Mouse (Mus musculus): Measurements from ENCODE around the gene Alpl. TPM values are rescaled to one million over a fixed set of nuclear protein-coding genes. Genes with fewer than 3 reads are reported as not detected.
A peak's percentile ranks its signal among the peaks of the same experiment; 100 is the strongest.

Gene Alpl
- total and polyA plus RNA-seq, 2 experiments, result 5.1 to 7.3 TPM

GRCm38 (mm10) chr4:137822537-137822936 is 26.4 kb upstream of the Alpl start:
- TF ChIP-seq CTCF (IDR thresholded peaks at IDR 0.05; ENCODE audit: low read depth, low read length), result no peak
- TF ChIP-seq POLR2A (IDR thresholded peaks at IDR 0.05; ENCODE audit: extremely low read depth, insufficient read depth, low read length), result no peak
- no peaks in the 10 kb centered on the region for H3K79me2 ChIP-seq (ENCODE audit: control insufficient read depth, insufficient read depth, low read length)
- H3K27ac ChIP-seq (replicated peaks; ENCODE audit: insufficient read depth, low read depth, low read length), result no peak overlapping the region
- 93% methylated on average over 5 of the region's 5 CpGs for WGBS
- H3K4me1 ChIP-seq (ENCODE audit: control insufficient read depth, insufficient read depth, low read length), result peaks cover 2% of the 10 kb centered on the region; the same call in 1 of the 2 replicates
- no peak overlapping the region for H3K4me3 ChIP-seq (ENCODE audit: insufficient read depth, low read depth, low read length)
- H3K27me3 ChIP-seq (ENCODE audit: control insufficient read depth, insufficient read depth, low read length), result no peaks in the 10 kb centered on the region
- H3K9ac ChIP-seq (ENCODE audit: low read depth, low read length), result no peak overlapping the region
- peak; percentile 41 for DNase-seq (ENCODE audit: extremely low read depth, low read depth, low spot score)
- no peaks in the 10 kb centered on the region for H3K36me3 ChIP-seq (ENCODE audit: control insufficient read depth, insufficient read depth, low read length)

GRCm38 (mm10) chr4:137820721-137821120 is 24.5 kb upstream of the Alpl start:
- no peaks in the 10 kb centered on the region for H3K27me3 ChIP-seq (ENCODE audit: control insufficient read depth, insufficient read depth, low read length)
- WGBS, result 64% methylated on average over 3 of the region's 3 CpGs
- H3K36me3 ChIP-seq (ENCODE audit: control insufficient read depth, insufficient read depth, low read length), result no peaks in the 10 kb centered on the region
- no peak for TF ChIP-seq CTCF (IDR thresholded peaks at IDR 0.05; ENCODE audit: low read depth, low read length)
- no peak for TF ChIP-seq POLR2A (IDR thresholded peaks at IDR 0.05; ENCODE audit: extremely low read depth, insufficient read depth, low read length)
- H3K27ac ChIP-seq (replicated peaks; ENCODE audit: insufficient read depth, low read depth, low read length), result no peak overlapping the region
- no peaks in the 10 kb centered on the region for H3K79me2 ChIP-seq (ENCODE audit: control insufficient read depth, insufficient read depth, low read length)
- no peak overlapping the region for H3K9ac ChIP-seq (ENCODE audit: low read depth, low read length)
- H3K4me3 ChIP-seq (ENCODE audit: insufficient read depth, low read depth, low read length), result no peak overlapping the region
- peak; percentile 31 for DNase-seq (ENCODE audit: extremely low read depth, low read depth, low spot score)
- peaks cover 2% of the 10 kb centered on the region; the same call in 1 of the 2 replicates for H3K4me1 ChIP-seq (ENCODE audit: control insufficient read depth, insufficient read depth, low read length)

GRCm38 (mm10) chr4:137819487-137819886 is 23.3 kb upstream of the Alpl start:
- H3K9ac ChIP-seq (ENCODE audit: low read depth, low read length), result no peak overlapping the region
- no peak overlapping the region for H3K27ac ChIP-seq (replicated peaks; ENCODE audit: insufficient read depth, low read depth, low read length)
- peaks cover under 1% of the 10 kb centered on the region; the same call in 1 of the 2 replicates for H3K4me1 ChIP-seq (ENCODE audit: control insufficient read depth, insufficient read depth, low read length)
- H3K79me2 ChIP-seq (ENCODE audit: control insufficient read depth, insufficient read depth, low read length), result no peaks in the 10 kb centered on the region
- 87% methylated on average over 2 of the region's 2 CpGs for WGBS
- H3K27me3 ChIP-seq (ENCODE audit: control insufficient read depth, insufficient read depth, low read length), result no peaks in the 10 kb centered on the region
- no peak for DNase-seq (ENCODE audit: extremely low read depth, low read depth, low spot score)
- H3K4me3 ChIP-seq (ENCODE audit: insufficient read depth, low read depth, low read length), result no peak overlapping the region
- H3K36me3 ChIP-seq (ENCODE audit: control insufficient read depth, insufficient read depth, low read length), result no peaks in the 10 kb centered on the region
- no peak for TF ChIP-seq POLR2A (IDR thresholded peaks at IDR 0.05; ENCODE audit: extremely low read depth, insufficient read depth, low read length)
- TF ChIP-seq CTCF (IDR thresholded peaks at IDR 0.05; ENCODE audit: low read depth, low read length), result no peak

DNA sequence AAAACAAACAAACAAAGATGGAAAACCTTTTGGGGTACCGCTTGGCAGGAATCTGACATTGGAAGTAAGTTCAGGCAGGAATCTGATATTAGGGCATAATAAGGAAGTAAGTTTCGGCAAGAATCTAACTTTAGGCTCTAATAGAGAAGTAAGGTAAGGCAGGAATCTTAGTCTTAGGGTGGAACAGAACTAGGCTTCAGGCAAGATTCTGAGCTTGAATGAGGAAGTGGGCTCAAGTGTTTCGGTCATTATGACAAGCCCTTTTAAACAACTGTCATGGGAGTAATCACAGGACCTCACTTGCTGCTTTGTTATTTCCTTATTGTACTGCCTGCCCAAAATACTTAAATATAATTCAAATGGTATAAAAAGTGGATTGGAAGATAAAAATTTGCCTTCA is 22.2 kb upstream of the Alpl start:
- TF ChIP-seq CTCF (IDR thresholded peaks at IDR 0.05; ENCODE audit: low read depth, low read length) (no peak), POLR2A (IDR thresholded peaks at IDR 0.05; ENCODE audit: extremely low read depth, insufficient read depth, low read length) (no peak)
- WGBS, result 90% methylated on average over 3 of the region's 3 CpGs

GRCm38 (mm10) chr4:137816216-137816615 is 20.0 kb upstream of the Alpl start:
- TF ChIP-seq POLR2A (IDR thresholded peaks at IDR 0.05; ENCODE audit: extremely low read depth, insufficient read depth, low read length) (no peak), CTCF (IDR thresholded peaks at IDR 0.05; ENCODE audit: low read depth, low read length) (no peak)
- no peak for DNase-seq (ENCODE audit: extremely low read depth, low read depth, low spot score)
- H3K9ac ChIP-seq (ENCODE audit: low read depth, low read length), result no peak overlapping the region
- no peaks in the 10 kb centered on the region for H3K79me2 ChIP-seq (ENCODE audit: control insufficient read depth, insufficient read depth, low read length)
- H3K27ac ChIP-seq (replicated peaks; ENCODE audit: insufficient read depth, low read depth, low read length), result no peak overlapping the region
- no peaks in the 10 kb centered on the region for H3K36me3 ChIP-seq (ENCODE audit: control insufficient read depth, insufficient read depth, low read length)
- H3K27me3 ChIP-seq (ENCODE audit: control insufficient read depth, insufficient read depth, low read length), result no peaks in the 10 kb centered on the region
- H3K4me3 ChIP-seq (ENCODE audit: insufficient read depth, low read depth, low read length), result no peak overlapping the region
- WGBS, result 62% methylated on average over 7 of the region's 7 CpGs
- H3K4me1 ChIP-seq (ENCODE audit: control insufficient read depth, insufficient read depth, low read length), result no peaks in the 10 kb centered on the region

More for the DNA sequence above, 22.2 kb upstream of the Alpl start:
- H3K4me3 ChIP-seq (ENCODE audit: insufficient read depth, low read depth, low read length), result no peak overlapping the region
- no peaks in the 10 kb centered on the region for H3K36me3 ChIP-seq (ENCODE audit: control insufficient read depth, insufficient read depth, low read length)
- H3K27me3 ChIP-seq (ENCODE audit: control insufficient read depth, insufficient read depth, low read length), result no peaks in the 10 kb centered on the region
- no peak for DNase-seq (ENCODE audit: extremely low read depth, low read depth, low spot score)
- H3K9ac ChIP-seq (ENCODE audit: low read depth, low read length), result no peak overlapping the region
- H3K4me1 ChIP-seq (ENCODE audit: control insufficient read depth, insufficient read depth, low read length), result no peaks in the 10 kb centered on the region
- no peak overlapping the region for H3K27ac ChIP-seq (replicated peaks; ENCODE audit: insufficient read depth, low read depth, low read length)
- H3K79me2 ChIP-seq (ENCODE audit: control insufficient read depth, insufficient read depth, low read length), result no peaks in the 10 kb centered on the region

DNA sequence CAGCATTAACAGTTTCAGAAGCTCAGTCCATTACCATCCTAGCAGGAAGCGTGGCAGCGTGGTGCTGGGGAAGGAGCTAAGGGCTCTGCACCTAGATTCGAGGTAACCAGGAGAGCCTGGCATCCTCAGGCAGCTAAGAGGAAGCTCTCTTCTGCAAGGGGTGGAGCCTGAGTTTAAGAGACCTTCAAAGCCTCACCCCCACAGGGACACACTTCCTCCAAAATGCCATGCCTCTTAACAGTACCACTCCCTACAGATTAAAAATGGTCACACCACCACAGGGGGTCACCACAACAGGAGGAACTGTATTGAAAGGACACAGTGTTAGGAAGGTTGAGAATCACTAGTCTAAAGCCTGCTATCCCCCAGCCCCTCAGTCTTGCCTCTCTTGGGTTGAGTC is 19.3 kb upstream of the Alpl start:
- no peak overlapping the region for H3K4me3 ChIP-seq (ENCODE audit: insufficient read depth, low read depth, low read length)
- no peak overlapping the region for H3K27ac ChIP-seq (replicated peaks; ENCODE audit: insufficient read depth, low read depth, low read length)
- H3K9ac ChIP-seq (ENCODE audit: low read depth, low read length), result no peak overlapping the region
- no peaks in the 10 kb centered on the region for H3K4me1 ChIP-seq (ENCODE audit: control insufficient read depth, insufficient read depth, low read length)
- no peaks in the 10 kb centered on the region for H3K27me3 ChIP-seq (ENCODE audit: control insufficient read depth, insufficient read depth, low read length)
- H3K79me2 ChIP-seq (ENCODE audit: control insufficient read depth, insufficient read depth, low read length), result no peaks in the 10 kb centered on the region
- TF ChIP-seq POLR2A (IDR thresholded peaks at IDR 0.05; ENCODE audit: extremely low read depth, insufficient read depth, low read length) (no peak), CTCF (IDR thresholded peaks at IDR 0.05; ENCODE audit: low read depth, low read length) (no peak)
- DNase-seq (ENCODE audit: extremely low read depth, low read depth, low spot score), result no peak
- WGBS, result 88% methylated on average over 3 of the region's 3 CpGs
- no peaks in the 10 kb centered on the region for H3K36me3 ChIP-seq (ENCODE audit: control insufficient read depth, insufficient read depth, low read length)
